Mouse (Mus musculus) inflammation-experienced regulatory T-cells (primary cell): ENCODE data around the gene Cttnbp2. TPM values are rescaled to one million over a fixed set of nuclear protein-coding genes. Genes with fewer than 3 reads are reported as not detected.

Experiments
- polyA plus RNA-seq, 2 experiments: library from polyadenylated mRNA; unstranded; fragments of 100-300 nt; shearing (Covaris generic); gene quantifications; one replicate each; pipeline ENCODE4 v1.2.1; 2017

Gene Cttnbp2
- polyA plus RNA-seq = 1 to 10 TPM in 1 of 2 experiments, under 1 TPM in 1; 0.13 to 1.6 TPM

DNA sequence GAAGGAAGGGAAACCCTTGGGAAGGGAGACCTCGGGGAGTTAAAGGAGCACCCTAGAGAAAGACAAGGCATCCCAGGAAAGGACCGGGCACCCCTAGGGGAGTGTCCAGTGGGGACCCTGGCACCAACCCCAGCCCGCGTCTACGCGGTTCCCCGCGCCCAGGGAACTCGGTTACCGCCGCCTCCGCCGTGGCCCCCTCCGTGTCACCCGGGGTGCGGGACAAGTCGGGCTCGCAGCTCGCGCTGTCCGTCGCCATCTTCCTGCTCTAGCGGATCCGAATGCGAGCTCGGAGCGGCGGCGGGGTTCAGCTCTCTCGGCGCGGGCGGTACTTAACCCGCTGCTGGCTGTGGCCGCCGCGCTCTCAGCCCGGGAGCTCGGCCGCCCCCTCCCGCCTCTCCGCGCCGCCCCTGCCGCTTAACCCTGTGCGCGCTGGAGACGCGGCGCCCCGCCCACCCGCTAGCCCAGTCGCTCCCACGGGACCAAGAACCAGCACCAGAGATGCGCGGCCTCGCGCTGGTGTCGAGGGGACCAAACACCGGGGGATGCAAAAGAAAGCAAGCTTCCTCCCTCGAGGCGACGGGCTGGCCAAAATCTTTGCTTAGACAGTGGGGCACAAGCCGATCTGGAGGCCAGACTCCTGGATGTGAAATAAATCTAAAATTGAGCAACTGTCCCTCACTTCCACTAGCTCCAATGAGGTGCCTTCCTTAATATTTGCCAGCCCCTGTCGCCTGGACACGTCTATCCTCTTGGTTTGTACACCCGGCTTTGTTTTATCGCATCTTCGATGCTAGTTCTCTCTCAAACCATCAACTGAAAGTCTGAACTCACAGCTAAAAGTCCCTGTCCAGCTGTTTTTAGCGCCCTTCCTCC, at the start of gene Cttnbp2:
Cttnbp2 (minus strand) TSS at position 364 of the 873 bp plus-strand sequence.

